Mouse (Mus musculus) c-Kit-positive CD71-positive TER-119-negative erythroid progenitor cells, embryonic 14.5 days (primary cell): Measurements from ENCODE around the gene Cd33.

Experiments
- DNase-seq: peaks from one replicate; pipeline ENCODE4 v3.0.0-alpha.2; 2013; ENCODE audit warnings: low read depth

The Cd33 gene

GRCm38 (mm10) chr7:43515076-43515475, 29.2 kb downstream of the Cd33 start:
- DNase-seq = no peak

- DNase-seq = no peak
Observed at GRCm38 (mm10) chr7:43512519-43512918, 31.7 kb downstream of the Cd33 start.

- DNase-seq = no peak
Observed at GRCm38 (mm10) chr7:43511707-43512478, 32.3 kb downstream of the Cd33 start.

- no peak for DNase-seq
Observed at GRCm38 (mm10) chr7:43495343-43496021, 48.7 kb downstream of the Cd33 start.

GRCm38 (mm10) chr7:43490861-43491260, 53.4 kb downstream of the Cd33 start:
- no peak for DNase-seq

- no peak for DNase-seq
Observed at GRCm38 (mm10) chr7:43490182-43490584, 54.0 kb downstream of the Cd33 start.

GRCm38 (mm10) chr7:43489631-43490125, 54.5 kb downstream of the Cd33 start, which contains the start of gene Iglon5:
Gene Iglon5 (minus strand): TSS chr7:43490075.
- DNase-seq = no peak

- no peak for DNase-seq
Observed at GRCm38 (mm10) chr7:43488646-43489045, 55.6 kb downstream of the Cd33 start.

GRCm38 (mm10) chr7:43483236-43483635, 61.0 kb downstream of the Cd33 start:
- DNase-seq = no peak

- no peak for DNase-seq
Observed at GRCm38 (mm10) chr7:43482090-43482716, 62.0 kb downstream of the Cd33 start.

- no peak for DNase-seq
Observed at GRCm38 (mm10) chr7:43481191-43481590, 63.0 kb downstream of the Cd33 start.

GRCm38 (mm10) chr7:43476376-43476775, 67.9 kb downstream of the Cd33 start:
- no peak for DNase-seq

- no peak for DNase-seq
Observed at GRCm38 (mm10) chr7:43475706-43476105, 68.5 kb downstream of the Cd33 start.
